Mouse (Mus musculus): ENCODE measurements around the gene Gm28035.

Gene Gm28035

GRCm38 (mm10) chr2:30240267-30240666 lies at the start of gene Gm28035:
Gene Gm28035 (plus strand): TSS chr2:30240567.
- peak in 1 of 2 experiments; percentile 4 for DNase-seq (ENCODE audit: low spot score in 2 of 2)

GRCm38 (mm10) chr2:30191790-30192580 lies 48.4 kb upstream of the Gm28035 start:
- no peak for DNase-seq (ENCODE audit: low spot score in 2 of 2)

- no peak for DNase-seq (ENCODE audit: low spot score in 2 of 2)
Measured at GRCm38 (mm10) chr2:30194656-30195055, 45.7 kb upstream of the Gm28035 start.

GRCm38 (mm10) chr2:30198021-30198420 lies 42.3 kb upstream of the Gm28035 start:
- no peak for DNase-seq (ENCODE audit: low spot score in 2 of 2)

GRCm38 (mm10) chr2:30199984-30200383 lies 40.4 kb upstream of the Gm28035 start:
- no peak for DNase-seq (ENCODE audit: low spot score in 2 of 2)

- DNase-seq (ENCODE audit: low spot score in 2 of 2) = no peak
Measured at GRCm38 (mm10) chr2:30200388-30200925, 39.9 kb upstream of the Gm28035 start.

GRCm38 (mm10) chr2:30203439-30203838 lies 36.9 kb upstream of the Gm28035 start:
- no peak for DNase-seq (ENCODE audit: low spot score in 2 of 2)

- no peak for DNase-seq (ENCODE audit: low spot score in 2 of 2)
Measured at GRCm38 (mm10) chr2:30205255-30205628, 35.1 kb upstream of the Gm28035 start.

GRCm38 (mm10) chr2:30205629-30206357 lies 34.6 kb upstream of the Gm28035 start, which contains the start of gene Kyat1:
Gene Kyat1 (minus strand): TSS chr2:30205847.
- peak; percentile 95 for DNase-seq (ENCODE audit: low spot score in 2 of 2)

- DNase-seq (ENCODE audit: low spot score in 2 of 2) = no peak
Measured at GRCm38 (mm10) chr2:30207401-30207800, 33.0 kb upstream of the Gm28035 start.

GRCm38 (mm10) chr2:30207886-30208285 lies 32.5 kb upstream of the Gm28035 start:
- no peak for DNase-seq (ENCODE audit: low spot score in 2 of 2)

GRCm38 (mm10) chr2:30211408-30212168 lies 28.8 kb upstream of the Gm28035 start:
- DNase-seq (ENCODE audit: low spot score in 2 of 2) = no peak

- no peak for DNase-seq (ENCODE audit: low spot score in 2 of 2)
Measured at GRCm38 (mm10) chr2:30212169-30212545, 28.2 kb upstream of the Gm28035 start.

- no peak for DNase-seq (ENCODE audit: low spot score in 2 of 2)
Measured at GRCm38 (mm10) chr2:30212951-30213350, 27.4 kb upstream of the Gm28035 start.

- no peak for DNase-seq (ENCODE audit: low spot score in 2 of 2)
Measured at GRCm38 (mm10) chr2:30214745-30215144, 25.6 kb upstream of the Gm28035 start.

- DNase-seq (ENCODE audit: low spot score in 2 of 2) = peak; percentile 57 to 59
Measured at GRCm38 (mm10) chr2:30215493-30215892, 24.9 kb upstream of the Gm28035 start.

GRCm38 (mm10) chr2:30216293-30216692 lies 24.1 kb upstream of the Gm28035 start:
- no peak for DNase-seq (ENCODE audit: low spot score in 2 of 2)

- DNase-seq (ENCODE audit: low spot score in 2 of 2) = no peak
Measured at GRCm38 (mm10) chr2:30235593-30235992, 4.8 kb upstream of the Gm28035 start.

GRCm38 (mm10) chr2:30236426-30237198 lies 3.8 kb upstream of the Gm28035 start:
- no peak for DNase-seq (ENCODE audit: low spot score in 2 of 2)

- peak; percentile 99 to 100 for DNase-seq (ENCODE audit: low spot score in 2 of 2)
Measured at GRCm38 (mm10) chr2:30237199-30237880, 3.0 kb upstream of the Gm28035 start, which contains the start of gene Lrrc8a. Gene Lrrc8a (plus strand): TSS chr2:30237715.

All from heart, adult 9 months (tissue).